Mouse (Mus musculus): Measurements from ENCODE around the gene Vmn2r14. TPM values are rescaled to one million over a fixed set of nuclear protein-coding genes. Genes with fewer than 3 reads are reported as not detected.
"Not testable (repeated sequence)": the region's sequence is repeated elsewhere in the genome, so short reads cannot be mapped to it uniquely, and the experiment has no call there.

Gene Vmn2r14
- not detected for total RNA-seq (2021)
- long read RNA-seq, experiment 1: 0 reads
- long read RNA-seq, experiment 2: 0 reads

GRCm38 (mm10) chr5:109224608-109225007 is at the start of gene Vmn2r14:
TSS of gene Vmn2r14 (minus strand) at chr5:109224708.
- no peak for DNase-seq (ENCODE audit: low spot score in 2 of 2)

- not testable (repeated sequence) for DNase-seq (ENCODE audit: low spot score in 2 of 2)
Observed at GRCm38 (mm10) chr5:109192099-109192498, 32.4 kb downstream of the Vmn2r14 start, which contains the start of gene Vmn2r13. TSS of gene Vmn2r13 (minus strand) at chr5:109192199.

- DNase-seq (ENCODE audit: low spot score in 2 of 2): not testable (repeated sequence)
Observed at GRCm38 (mm10) chr5:109166851-109167250, 57.7 kb downstream of the Vmn2r14 start.

Other genes with a start within 250 kb of the Vmn2r14 start
- not detected for gene Vmn2r10, start 218.2 kb downstream of the Vmn2r14 start, total RNA-seq (2021)
- gene Vmn2r11, start 165.1 kb downstream of the Vmn2r14 start, total RNA-seq (2021): not detected
- not detected for gene Vmn2r12, start 126.8 kb downstream of the Vmn2r14 start, total RNA-seq (2021)
- gene Vmn2r13, start 32.5 kb downstream of the Vmn2r14 start, total RNA-seq (2021): not detected
- gene Vmn2r15, start 72.9 kb upstream of the Vmn2r14 start, total RNA-seq (2021): not detected
- not detected for gene Vmn2r16, start 105.5 kb upstream of the Vmn2r14 start, total RNA-seq (2021)
- not detected for gene Vmn2r17, start 195.0 kb upstream of the Vmn2r14 start, total RNA-seq (2021)

Measured in left cerebral cortex, adult 18-20 months (tissue).